Mouse (Mus musculus): ENCODE measurements around the gene Mycbp2. TPM values are rescaled to one million over a fixed set of nuclear protein-coding genes. Genes with fewer than 3 reads are reported as not detected.

The Mycbp2 gene
- total and polyA plus RNA-seq, 3 experiments = 12.6 to 27.5 (median 26.6) TPM

DNA sequence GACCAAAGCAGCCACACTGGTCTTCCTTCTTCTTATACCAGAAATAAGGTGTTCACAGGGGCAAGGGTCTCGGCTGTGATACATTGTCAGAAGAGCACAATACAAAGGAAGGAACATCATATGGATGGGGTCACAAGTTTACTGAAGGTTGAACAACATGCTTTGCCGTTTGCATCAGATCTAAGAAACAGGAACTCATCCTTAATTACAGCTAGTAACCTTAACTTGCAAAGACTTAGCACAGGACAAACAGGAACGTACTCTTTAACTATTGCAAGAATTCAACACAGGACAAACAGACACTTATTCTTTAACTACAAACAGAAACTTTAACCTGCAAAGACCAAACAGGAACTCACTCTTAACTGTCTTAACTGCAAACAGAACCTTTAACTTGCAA, 30.2 kb upstream of the Mycbp2 start:
- intact Hi-C loops (cut with DNase I) = no loop called here
- H3K27me3 ChIP-seq (ENCODE audit: control insufficient read depth, insufficient read depth, low read length) = no peaks in the 10 kb centered on the region
- H3K27ac ChIP-seq = no peak overlapping the region
- DNase-seq = no peak
- H3K79me2 ChIP-seq (replicated peaks; ENCODE audit: control insufficient read depth, insufficient read depth, low read length) = no peaks in the 10 kb centered on the region
- no peaks in the 10 kb centered on the region for H3K4me1 ChIP-seq (ENCODE audit: control insufficient read depth, insufficient read depth, low read length)
- no peak overlapping the region for H3K9ac ChIP-seq (ENCODE audit: low read depth, low read length)
- no peak for TF ChIP-seq CTCF (IDR thresholded peaks at IDR 0.05)
- no peak for TF ChIP-seq EP300 (IDR thresholded peaks at IDR 0.05; ENCODE audit: insufficient read depth, low read depth, low read length)
- WGBS = 66% methylated on average over 3 of the region's 3 CpGs
- H3K4me3 ChIP-seq = no peak overlapping the region
- H3K36me3 ChIP-seq (ENCODE audit: control insufficient read depth, insufficient read depth, low read length) = no peaks in the 10 kb centered on the region

DNA sequence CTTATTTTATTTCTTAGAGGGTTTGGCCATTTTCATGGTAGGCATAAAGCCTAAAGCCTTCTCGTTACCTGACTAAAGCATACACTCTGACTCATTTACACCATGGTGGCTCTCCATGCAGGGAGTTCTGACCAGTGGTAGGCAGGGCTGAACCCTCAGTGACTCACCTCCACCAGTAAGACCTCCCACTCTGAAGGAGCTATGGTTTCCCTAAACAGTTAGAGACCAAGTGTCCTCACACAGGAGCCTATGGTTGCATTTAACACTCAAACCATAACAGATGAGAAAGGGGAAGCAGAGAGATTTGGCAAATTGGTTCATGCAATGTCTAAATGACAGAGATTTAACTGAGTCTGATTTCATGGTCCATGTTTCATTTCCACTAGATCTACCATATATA, 28.9 kb upstream of the Mycbp2 start:
- H3K27ac ChIP-seq = no peak overlapping the region
- WGBS = 93% methylated on average over 1 of the region's 1 CpGs
- H3K4me3 ChIP-seq = no peak overlapping the region
- DNase-seq = no peak
- no peaks in the 10 kb centered on the region for H3K4me1 ChIP-seq (ENCODE audit: control insufficient read depth, insufficient read depth, low read length)
- H3K36me3 ChIP-seq (ENCODE audit: control insufficient read depth, insufficient read depth, low read length) = no peaks in the 10 kb centered on the region
- H3K9ac ChIP-seq (ENCODE audit: low read depth, low read length) = no peak overlapping the region
- intact Hi-C loops (cut with DNase I) = no loop called here
- no peaks in the 10 kb centered on the region for H3K27me3 ChIP-seq (ENCODE audit: control insufficient read depth, insufficient read depth, low read length)
- TF ChIP-seq POLR2A (IDR thresholded peaks at IDR 0.05; ENCODE audit: insufficient read depth, low read depth, low read length) (no peak), CTCF (IDR thresholded peaks at IDR 0.05) (no peak), EP300 (IDR thresholded peaks at IDR 0.05; ENCODE audit: insufficient read depth, low read depth, low read length) (no peak)
- no peaks in the 10 kb centered on the region for H3K79me2 ChIP-seq (replicated peaks; ENCODE audit: control insufficient read depth, insufficient read depth, low read length)

DNA sequence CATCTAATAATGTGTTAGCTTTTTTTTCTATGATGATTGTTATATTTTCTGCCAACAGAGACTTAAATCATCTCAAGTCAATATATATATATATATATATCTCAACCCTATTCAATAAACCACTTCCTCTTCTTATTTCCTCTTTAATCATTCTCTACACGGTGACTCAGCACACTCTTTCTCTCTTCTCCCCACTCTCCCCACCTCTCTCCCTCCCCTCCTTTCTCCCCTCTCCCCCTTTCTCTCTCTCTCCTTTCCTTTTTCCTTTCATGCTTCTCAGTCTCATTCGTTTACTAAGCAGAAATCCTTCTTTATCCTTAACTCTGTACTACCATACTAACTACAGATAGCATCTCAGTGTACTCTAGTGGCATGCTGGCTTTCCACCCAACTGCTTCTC, 16.6 kb upstream of the Mycbp2 start:
- no peaks in the 10 kb centered on the region for H3K79me2 ChIP-seq (replicated peaks; ENCODE audit: control insufficient read depth, insufficient read depth, low read length)
- no peak overlapping the region for H3K4me3 ChIP-seq
- TF ChIP-seq POLR2A (IDR thresholded peaks at IDR 0.05; ENCODE audit: insufficient read depth, low read depth, low read length) (no peak), CTCF (IDR thresholded peaks at IDR 0.05) (no peak), EP300 (IDR thresholded peaks at IDR 0.05; ENCODE audit: insufficient read depth, low read depth, low read length) (no peak)
- H3K4me1 ChIP-seq (ENCODE audit: control insufficient read depth, insufficient read depth, low read length) = no peaks in the 10 kb centered on the region
- 35% methylated on average over 2 of the region's 2 CpGs for WGBS
- H3K36me3 ChIP-seq (ENCODE audit: control insufficient read depth, insufficient read depth, low read length) = no peaks in the 10 kb centered on the region
- H3K27ac ChIP-seq = no peak overlapping the region
- no peak overlapping the region for H3K9ac ChIP-seq (ENCODE audit: low read depth, low read length)
- intact Hi-C loops (cut with DNase I) = no loop called here
- H3K27me3 ChIP-seq (ENCODE audit: control insufficient read depth, insufficient read depth, low read length) = no peaks in the 10 kb centered on the region
- no peak for DNase-seq

DNA sequence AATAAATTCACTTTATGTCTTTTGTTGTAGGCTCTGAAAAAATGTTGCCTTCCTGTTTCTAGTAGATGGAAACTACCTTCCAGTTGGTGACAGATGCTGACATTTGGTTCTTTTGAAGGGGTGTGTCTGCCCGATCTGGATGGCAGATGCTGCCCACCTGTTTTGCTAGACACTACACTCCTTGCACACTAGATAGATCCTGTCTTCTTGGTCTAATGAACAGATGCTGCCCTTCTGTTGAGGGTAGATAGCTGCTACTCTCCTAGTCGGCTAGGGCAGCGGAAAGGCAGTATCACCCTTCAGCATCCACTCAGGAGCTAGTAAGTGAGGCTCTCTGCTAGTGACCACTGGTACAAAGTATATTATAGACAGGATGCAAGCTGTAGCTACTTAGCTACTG, 9.5 kb upstream of the Mycbp2 start:
- intact Hi-C loops (cut with DNase I) = no loop called here
- no peak overlapping the region for H3K9ac ChIP-seq (ENCODE audit: low read depth, low read length)
- WGBS = 75% methylated on average over 3 of the region's 3 CpGs
- H3K36me3 ChIP-seq (ENCODE audit: control insufficient read depth, insufficient read depth, low read length) = no peaks in the 10 kb centered on the region
- no peak for TF ChIP-seq CTCF (IDR thresholded peaks at IDR 0.05)
- TF ChIP-seq EP300 (IDR thresholded peaks at IDR 0.05; ENCODE audit: insufficient read depth, low read depth, low read length) = no peak
- no peak for TF ChIP-seq POLR2A (IDR thresholded peaks at IDR 0.05; ENCODE audit: insufficient read depth, low read depth, low read length)
- no peak overlapping the region for H3K27ac ChIP-seq
- no peaks in the 10 kb centered on the region for H3K4me1 ChIP-seq (ENCODE audit: control insufficient read depth, insufficient read depth, low read length)
- H3K79me2 ChIP-seq (replicated peaks; ENCODE audit: control insufficient read depth, insufficient read depth, low read length) = no peaks in the 10 kb centered on the region
- DNase-seq = no peak
- H3K4me3 ChIP-seq = no peak overlapping the region
- H3K27me3 ChIP-seq (ENCODE audit: control insufficient read depth, insufficient read depth, low read length) = no peaks in the 10 kb centered on the region

DNA sequence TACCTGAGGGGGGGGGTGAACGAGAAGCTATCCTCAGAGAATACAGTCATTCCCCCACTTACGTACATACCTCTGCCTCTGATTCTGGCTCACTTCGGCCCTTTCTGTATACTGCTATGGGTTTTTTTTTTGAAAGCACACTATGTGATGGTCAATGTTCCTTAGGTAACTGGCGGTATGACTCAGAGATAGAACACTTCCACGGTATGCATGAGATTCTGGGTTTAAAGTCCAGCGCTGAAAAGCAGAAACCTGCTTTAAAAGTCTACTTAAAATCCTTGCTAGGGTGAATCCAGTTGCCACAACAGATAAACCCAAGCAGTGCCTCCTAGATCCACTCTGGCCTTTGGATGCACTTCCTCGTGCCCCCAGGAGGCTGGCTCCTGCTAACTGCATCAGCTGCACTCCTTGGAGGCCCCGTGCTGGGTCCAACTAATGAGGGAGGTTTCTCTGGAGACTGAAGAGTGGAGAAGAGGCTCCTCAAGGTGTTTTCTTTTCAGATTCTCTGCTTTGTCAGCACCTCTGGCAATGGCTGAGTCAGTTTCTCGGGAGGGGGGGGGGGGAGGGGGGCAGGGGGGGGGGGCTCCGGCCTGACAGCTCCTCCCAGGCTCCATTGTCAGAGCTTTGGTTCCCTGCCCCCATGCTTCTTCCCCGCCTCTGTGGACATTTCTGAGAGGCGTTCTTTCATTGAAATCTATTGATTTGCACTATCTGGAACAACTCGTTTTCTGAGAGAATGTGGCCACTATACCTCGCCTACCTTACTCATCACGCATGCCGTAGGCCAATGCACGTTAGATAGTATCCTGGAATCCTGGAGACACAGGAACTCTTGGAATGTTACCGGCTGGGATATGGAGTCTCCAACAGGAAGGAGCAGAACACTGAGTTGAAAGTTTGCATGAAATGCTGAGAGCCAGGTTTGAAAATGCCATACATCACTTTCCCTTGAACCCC, 8.1 kb upstream of the Mycbp2 start:
- no peak for DNase-seq
- Histone ChIP-seq H3K4me3 (no peak overlapping the region), H3K36me3 (ENCODE audit: control insufficient read depth, insufficient read depth, low read length) (no peaks in the 10 kb centered on the region), H3K4me1 (ENCODE audit: control insufficient read depth, insufficient read depth, low read length) (no peaks in the 10 kb centered on the region), H3K27ac (no peak overlapping the region), H3K79me2 (replicated peaks; ENCODE audit: control insufficient read depth, insufficient read depth, low read length) (no peaks in the 10 kb centered on the region), H3K9ac (ENCODE audit: low read depth, low read length) (no peak overlapping the region), H3K27me3 (ENCODE audit: control insufficient read depth, insufficient read depth, low read length) (no peaks in the 10 kb centered on the region)
- TF ChIP-seq POLR2A (IDR thresholded peaks at IDR 0.05; ENCODE audit: insufficient read depth, low read depth, low read length) (no peak), CTCF (IDR thresholded peaks at IDR 0.05) (no peak), EP300 (IDR thresholded peaks at IDR 0.05; ENCODE audit: insufficient read depth, low read depth, low read length) (no peak)
- 36% methylated on average over 17 of the region's 18 CpGs for WGBS
- intact Hi-C loops (cut with DNase I) = no loop called here

Measured in heart, adult 2 months (tissue).